Mouse (Mus musculus): ENCODE measurements around the gene Cacna1i.
A peak's percentile ranks its signal among the peaks of the same experiment; 100 is the strongest.

DNA sequence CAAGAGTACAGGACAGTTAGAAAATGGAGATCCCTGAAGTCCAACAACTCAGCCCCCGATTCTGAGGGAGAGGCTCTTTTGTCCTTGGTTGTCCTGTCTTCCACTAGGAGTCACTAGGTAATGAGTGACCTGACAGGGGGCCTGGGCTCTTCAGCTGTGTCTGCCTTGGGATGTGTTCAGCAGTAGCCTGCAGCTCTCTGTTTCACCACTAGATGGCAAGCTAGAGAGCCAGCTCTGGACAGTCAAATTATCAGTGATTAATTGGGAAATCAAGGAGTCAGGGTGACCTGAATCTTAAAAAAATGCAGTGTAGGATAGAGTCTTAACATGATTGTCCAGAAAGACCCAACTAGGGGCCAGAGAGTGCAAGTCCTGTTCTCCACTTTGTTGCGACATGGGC is 53.3 kb downstream of the Cacna1i start:
- 0 out of 2 replicates have a peak, but pooled peaks have one; percentile 27 for TF ChIP-seq CTCF (IDR thresholded peaks at IDR 0.05; ENCODE audit: borderline replicate concordance, control insufficient read depth, extremely low read depth, insufficient read depth, low read length, poor library complexity)
- TF ChIP-seq POLR2A (IDR thresholded peaks at IDR 0.05; ENCODE audit: control insufficient read depth, extremely low read depth, insufficient read depth, low read length, poor library complexity): no peak
